Mouse (Mus musculus): ENCODE measurements around the gene Hlx.

GRCm38 (mm10) chr1:184714515-184714914, 17.9 kb downstream of the Hlx start:
- TF ChIP-seq CTCF (IDR thresholded peaks at IDR 0.05; ENCODE audit: control insufficient read depth, insufficient read depth, low read length) = no peak
- TF ChIP-seq POLR2A (IDR thresholded peaks at IDR 0.05; ENCODE audit: borderline replicate concordance, control insufficient read depth, low read depth, low read length) = no peak
